Mouse (Mus musculus) cerebellum, adult 2 months (tissue): ENCODE results near the gene Sav1. TPM values are rescaled to one million over a fixed set of nuclear protein-coding genes. Genes with fewer than 3 reads are reported as not detected.

Experiments
- DNase-seq, 2 experiments: peaks; one replicate each; pipeline ENCODE4 v3.0.0; 2021
- H3K27ac ChIP-seq: fragments of 200-500 bp; 2 replicates; pipeline ENCODE4 v1.5.1; 2012; ENCODE audit warnings: low read length, control low read depth, inconsistent platforms; ENCODE audit not compliant: insufficient read depth
- H3K27me3 ChIP-seq: fragments of 200-500 bp; 2 replicates; pipeline ENCODE4 v1.6.1; 2012; ENCODE audit warnings: inconsistent platforms, mild to moderate bottlenecking, low read length, moderate library complexity; ENCODE audit not compliant: control insufficient read depth, insufficient read depth
- H3K4me1 ChIP-seq: fragments of 200-500 bp; 2 replicates; pipeline ENCODE4 v1.6.1; 2011; ENCODE audit warnings: low read length; ENCODE audit not compliant: control insufficient read depth, insufficient read depth
- H3K4me3 ChIP-seq: fragments of 200-500 bp; replicated peaks from 2 replicates; pipeline ENCODE3; 2011; ENCODE audit warnings: mild to moderate bottlenecking, low read depth, low read length, control low read depth; ENCODE audit not compliant: insufficient read depth
- CTCF ChIP-seq: fragments of 200-500 bp; IDR thresholded peaks from 2 replicates; pipeline ENCODE4 v1.5.1; 2011; ENCODE audit warnings: low read depth, mild to moderate bottlenecking, control low read depth, low read length, moderate library complexity, borderline replicate concordance; ENCODE audit not compliant: insufficient read depth
- POLR2A ChIP-seq: fragments of 200-500 bp; IDR thresholded peaks from 2 replicates; pipeline ENCODE4 v1.6.1; 2011; ENCODE audit warnings: low read length, control low read depth, borderline replicate concordance; ENCODE audit not compliant: insufficient read depth
- WGBS: fragments of 180-500 bp; shearing (Covaris S2); methylation state at CpG from one replicate; pipeline ENCODE4 v1.1.7; 2018; 5-methylcytosine and 5-hydroxymethylcytosine counted together
- polyA plus RNA-seq: library from polyadenylated mRNA; depleted of rRNA; stranded (reverse); fragments of >200 nt; gene quantifications from 2 replicates; pipeline ENCODE4 v1.2.3, GENCODE M21; 2012; rRNA removed

The Sav1 gene
- polyA plus RNA-seq, 1 experiment = 20.8 TPM

DNA sequence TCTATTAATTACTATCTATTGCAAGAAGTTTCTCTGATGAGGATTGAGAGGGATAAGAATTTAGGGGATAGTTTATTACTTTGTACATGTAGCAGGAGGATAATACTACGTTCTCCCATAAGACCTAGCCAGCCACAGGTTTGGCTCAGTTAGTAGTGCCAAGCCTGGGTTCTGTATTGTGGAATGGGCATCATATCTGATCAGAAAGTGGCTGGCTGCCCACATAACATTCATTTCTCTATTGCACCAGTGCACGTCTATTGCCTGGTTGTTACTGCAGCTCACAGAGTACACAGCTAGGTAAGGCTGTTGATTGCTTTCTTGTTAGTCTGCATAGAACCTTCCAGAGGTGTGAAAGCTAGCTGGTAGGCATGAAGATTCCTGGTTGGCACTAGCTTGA lies 68.9 kb downstream of the Sav1 start:
- no peak for DNase-seq
- Histone ChIP-seq H3K4me3 (no peak overlapping the region), H3K4me1 (no peaks in the 10 kb centered on the region; the same call in none of the 2 replicates), H3K27ac (no peak overlapping the region), H3K27me3 (no peaks in the 10 kb centered on the region)
- WGBS = 51% methylated on average over 2 of the region's 2 CpGs
- TF ChIP-seq CTCF = no peak
- TF ChIP-seq POLR2A = no peak

Other genes with a start within 250 kb of the Sav1 start
- 20.1 and 24.2 TPM in 2 replicates for gene Cdkl1, start 195.7 kb downstream of the Sav1 start, polyA plus RNA-seq
- 79.9 and 85.5 TPM in 2 replicates for gene Atl1, start 94.4 kb downstream of the Sav1 start, polyA plus RNA-seq
- 22.7 and 22.9 TPM in 2 replicates for gene Map4k5, start 93.8 kb downstream of the Sav1 start, polyA plus RNA-seq
- 7.2 and 7.4 TPM in 2 replicates for gene Nin, start 126.7 kb upstream of the Sav1 start, polyA plus RNA-seq
- not detected in 2 replicates for gene Abhd12b, start 167.1 kb upstream of the Sav1 start, polyA plus RNA-seq
- gene Pygl, start 244.5 kb upstream of the Sav1 start, polyA plus RNA-seq = 1.9 TPM in 2 replicates